Mouse (Mus musculus): ENCODE measurements around the gene Id3. TPM values are rescaled to one million over a fixed set of nuclear protein-coding genes. Genes with fewer than 3 reads are reported as not detected.

Id3 gene
- polyA plus RNA-seq, 1 experiment from 2014 or later, result 206 TPM

- DNase-seq (ENCODE audit: low spot score), result no peak
- Histone ChIP-seq H3K4me3 (replicated peaks; ENCODE audit: low read length) (no peak overlapping the region), H3K27me3 (ENCODE audit: control insufficient read depth, insufficient read depth, low read length) (no peaks in the 10 kb centered on the region), H3K27ac (no peak overlapping the region), H3K4me2 (replicated peaks) (no peak overlapping the region), H3K4me1 (replicated peaks; ENCODE audit: control insufficient read depth, insufficient read depth, low read length) (no peaks in the 10 kb centered on the region), H3K9ac (no peak overlapping the region), H3K36me3 (replicated peaks; ENCODE audit: control insufficient read depth, insufficient read depth) (no peaks in the 10 kb centered on the region), H3K9me3 (ENCODE audit: control insufficient read depth, low read length) (no peaks in the 10 kb centered on the region)
- 76% methylated on average over 8 of the region's 8 CpGs for WGBS
- no peak for ATAC-seq (ENCODE audit: low FRiP score)
Observed at GRCm38 (mm10) chr4:136123111-136123791, 20.0 kb upstream of the Id3 start.

GRCm38 (mm10) chr4:136123792-136124161 is 19.5 kb upstream of the Id3 start:
- Histone ChIP-seq H3K9ac (no peak overlapping the region), H3K36me3 (replicated peaks; ENCODE audit: control insufficient read depth, insufficient read depth) (no peaks in the 10 kb centered on the region), H3K4me2 (replicated peaks) (no peak overlapping the region), H3K4me3 (replicated peaks; ENCODE audit: low read length) (no peak overlapping the region), H3K27me3 (ENCODE audit: control insufficient read depth, insufficient read depth, low read length) (no peaks in the 10 kb centered on the region), H3K27ac (no peak overlapping the region), H3K4me1 (replicated peaks; ENCODE audit: control insufficient read depth, insufficient read depth, low read length) (no peaks in the 10 kb centered on the region), H3K9me3 (ENCODE audit: control insufficient read depth, low read length) (no peaks in the 10 kb centered on the region)
- 93% methylated on average over 3 of the region's 3 CpGs for WGBS
- DNase-seq (ENCODE audit: low spot score), result no peak
- ATAC-seq (ENCODE audit: low FRiP score), result no peak

GRCm38 (mm10) chr4:136124581-136124980 is 18.7 kb upstream of the Id3 start:
- H3K9ac ChIP-seq, result no peak overlapping the region
- 99% methylated on average over 4 of the region's 4 CpGs for WGBS
- H3K4me3 ChIP-seq (replicated peaks; ENCODE audit: low read length), result no peak overlapping the region
- H3K4me2 ChIP-seq (replicated peaks), result no peak overlapping the region
- DNase-seq (ENCODE audit: low spot score) (no peak), ATAC-seq (ENCODE audit: low FRiP score) (no peak)
- no peaks in the 10 kb centered on the region for H3K36me3 ChIP-seq (replicated peaks; ENCODE audit: control insufficient read depth, insufficient read depth)
- no peak overlapping the region for H3K27ac ChIP-seq
- H3K27me3 ChIP-seq (ENCODE audit: control insufficient read depth, insufficient read depth, low read length), result no peaks in the 10 kb centered on the region
- no peaks in the 10 kb centered on the region for H3K9me3 ChIP-seq (ENCODE audit: control insufficient read depth, low read length)
- no peaks in the 10 kb centered on the region for H3K4me1 ChIP-seq (replicated peaks; ENCODE audit: control insufficient read depth, insufficient read depth, low read length)

- Histone ChIP-seq H3K9me3 (ENCODE audit: control insufficient read depth, low read length) (no peaks in the 10 kb centered on the region), H3K4me2 (replicated peaks) (no peak overlapping the region), H3K36me3 (replicated peaks; ENCODE audit: control insufficient read depth, insufficient read depth) (no peaks in the 10 kb centered on the region), H3K4me1 (replicated peaks; ENCODE audit: control insufficient read depth, insufficient read depth, low read length) (no peaks in the 10 kb centered on the region), H3K27me3 (ENCODE audit: control insufficient read depth, insufficient read depth, low read length) (no peaks in the 10 kb centered on the region), H3K27ac (no peak overlapping the region), H3K9ac (no peak overlapping the region), H3K4me3 (replicated peaks; ENCODE audit: low read length) (no peak overlapping the region)
- DNase-seq (ENCODE audit: low spot score), result no peak
- no peak for ATAC-seq (ENCODE audit: low FRiP score)
- 88% methylated on average over 11 of the region's 11 CpGs for WGBS
Observed at GRCm38 (mm10) chr4:136125458-136125857, 17.8 kb upstream of the Id3 start.

GRCm38 (mm10) chr4:136126019-136126418 is 17.3 kb upstream of the Id3 start:
- no peak overlapping the region for H3K9ac ChIP-seq
- no peaks in the 10 kb centered on the region for H3K4me1 ChIP-seq (replicated peaks; ENCODE audit: control insufficient read depth, insufficient read depth, low read length)
- H3K9me3 ChIP-seq (ENCODE audit: control insufficient read depth, low read length), result no peaks in the 10 kb centered on the region
- H3K4me3 ChIP-seq (replicated peaks; ENCODE audit: low read length), result no peak overlapping the region
- H3K27me3 ChIP-seq (ENCODE audit: control insufficient read depth, insufficient read depth, low read length), result no peaks in the 10 kb centered on the region
- no peak overlapping the region for H3K4me2 ChIP-seq (replicated peaks)
- DNase-seq (ENCODE audit: low spot score) (no peak), ATAC-seq (ENCODE audit: low FRiP score) (no peak)
- 82% methylated on average over 5 of the region's 5 CpGs for WGBS
- H3K36me3 ChIP-seq (replicated peaks; ENCODE audit: control insufficient read depth, insufficient read depth), result no peaks in the 10 kb centered on the region
- H3K27ac ChIP-seq, result no peak overlapping the region

GRCm38 (mm10) chr4:136127670-136128069 is 15.6 kb upstream of the Id3 start:
- no peak for DNase-seq (ENCODE audit: low spot score)
- WGBS, result 73% methylated on average over 13 of the region's 13 CpGs

GRCm38 (mm10) chr4:136129842-136130241 is 13.5 kb upstream of the Id3 start:
- DNase-seq (ENCODE audit: low spot score) (no peak), ATAC-seq (ENCODE audit: low FRiP score) (no peak)
- Histone ChIP-seq H3K9me3 (ENCODE audit: control insufficient read depth, low read length) (no peaks in the 10 kb centered on the region), H3K4me3 (replicated peaks; ENCODE audit: low read length) (no peak overlapping the region), H3K4me1 (replicated peaks; ENCODE audit: control insufficient read depth, insufficient read depth, low read length) (peaks cover 17% of the 10 kb centered on the region), H3K27me3 (ENCODE audit: control insufficient read depth, insufficient read depth, low read length) (no peaks in the 10 kb centered on the region), H3K9ac (no peak overlapping the region), H3K4me2 (replicated peaks) (no peak overlapping the region), H3K36me3 (replicated peaks; ENCODE audit: control insufficient read depth, insufficient read depth) (no peaks in the 10 kb centered on the region), H3K27ac (no peak overlapping the region)
- 87% methylated on average over 1 of the region's 1 CpGs for WGBS

More at GRCm38 (mm10) chr4:136127670-136128069, 15.6 kb upstream of the Id3 start:
- Histone ChIP-seq H3K9ac (no peak overlapping the region), H3K4me1 (replicated peaks; ENCODE audit: control insufficient read depth, insufficient read depth, low read length) (no peaks in the 10 kb centered on the region), H3K27me3 (ENCODE audit: control insufficient read depth, insufficient read depth, low read length) (no peaks in the 10 kb centered on the region), H3K4me2 (replicated peaks) (no peak overlapping the region), H3K9me3 (ENCODE audit: control insufficient read depth, low read length) (no peaks in the 10 kb centered on the region), H3K4me3 (replicated peaks; ENCODE audit: low read length) (no peak overlapping the region), H3K36me3 (replicated peaks; ENCODE audit: control insufficient read depth, insufficient read depth) (no peaks in the 10 kb centered on the region), H3K27ac (no peak overlapping the region)
- ATAC-seq (ENCODE audit: low FRiP score), result no peak

- DNase-seq (ENCODE audit: low spot score) (no peak), ATAC-seq (ENCODE audit: low FRiP score) (no peak)
- Histone ChIP-seq H3K4me3 (replicated peaks; ENCODE audit: low read length) (peak overlapping the region; percentile 35; the same call in 1 of the 2 replicates), H3K36me3 (replicated peaks; ENCODE audit: control insufficient read depth, insufficient read depth) (no peaks in the 10 kb centered on the region), H3K4me1 (replicated peaks; ENCODE audit: control insufficient read depth, insufficient read depth, low read length) (peaks cover 34% of the 10 kb centered on the region), H3K9ac (peak overlapping the region; percentile 68), H3K27me3 (ENCODE audit: control insufficient read depth, insufficient read depth, low read length) (no peaks in the 10 kb centered on the region), H3K4me2 (replicated peaks) (peak overlapping the region; percentile 77), H3K9me3 (ENCODE audit: control insufficient read depth, low read length) (no peaks in the 10 kb centered on the region), H3K27ac (peak overlapping the region; percentile 94)
- 8% methylated on average over 9 of the region's 9 CpGs for WGBS
Observed at GRCm38 (mm10) chr4:136133801-136134200, 9.5 kb upstream of the Id3 start.

GRCm38 (mm10) chr4:136134418-136134977 is 8.8 kb upstream of the Id3 start:
- ATAC-seq (ENCODE audit: low FRiP score) (peak; percentile 32; the same call in 1 of the 2 replicates), DNase-seq (ENCODE audit: low spot score) (no peak)
- Histone ChIP-seq H3K4me1 (replicated peaks; ENCODE audit: control insufficient read depth, insufficient read depth, low read length) (peaks cover 39% of the 10 kb centered on the region), H3K36me3 (replicated peaks; ENCODE audit: control insufficient read depth, insufficient read depth) (no peaks in the 10 kb centered on the region), H3K4me2 (replicated peaks) (peak overlapping the region; percentile 77), H3K27ac (peak overlapping the region; percentile 94), H3K4me3 (replicated peaks; ENCODE audit: low read length) (peak overlapping the region; percentile 35), H3K27me3 (ENCODE audit: control insufficient read depth, insufficient read depth, low read length) (no peaks in the 10 kb centered on the region), H3K9me3 (ENCODE audit: control insufficient read depth, low read length) (no peaks in the 10 kb centered on the region), H3K9ac (peak overlapping the region; percentile 68)
- under 1% methylated on average over 15 of the region's 15 CpGs for WGBS

Measured in hindbrain, embryonic 14.5 days (tissue).